Mouse (Mus musculus): ENCODE measurements at regions not wholly inside any gene's neighbourhood (a gene's known extent, or its start where the extent isn't known, plus 50 kb on each side); places are given as distances from the start of the nearest gene placed in this dataset.

- TF ChIP-seq EP300 (IDR thresholded peaks at IDR 0.05) (no peak), CTCF (IDR thresholded peaks at IDR 0.05) (no peak)
Measured at GRCm38 (mm10) chr3:128126664-128127063, 230.5 kb upstream of the Fam241a start.

Data from lung, postnatal 0 days (tissue).